Mouse (Mus musculus) thymus, postnatal 0 days (tissue): ENCODE measurements around the gene Tdrd1. TPM values are rescaled to one million over a fixed set of nuclear protein-coding genes. Genes with fewer than 3 reads are reported as not detected.
A peak's percentile ranks its signal among the peaks of the same experiment; 100 is the strongest.

Experiments used
- DNase-seq: peaks from one replicate; pipeline ENCODE4 v3.0.0-alpha.2; 2015; ENCODE audit warnings: low spot score
- polyA plus RNA-seq: library from polyadenylated mRNA; unstranded; fragments of >200 nt; fragmentation: Nextera tagmentation; extraction: Ambion mirVana; gene quantifications from 2 replicates; pipeline ENCODE4 v1.2.1, GENCODE M21; 2015

Gene Tdrd1
- polyA plus RNA-seq, 1 experiment from 2014 or later: 0.12 TPM

GRCm38 (mm10) chr19:56908472-56909270 is 82.7 kb downstream of the Tdrd1 start:
- DNase-seq: peak; percentile 41

GRCm38 (mm10) chr19:56910561-56910960 is 84.6 kb downstream of the Tdrd1 start:
- no peak for DNase-seq

- no peak for DNase-seq
These were observed 87.8 kb downstream of the Tdrd1 start for GRCm38 (mm10) chr19:56913761-56914160.

GRCm38 (mm10) chr19:56914658-56915057 is 88.6 kb downstream of the Tdrd1 start:
- DNase-seq: no peak

GRCm38 (mm10) chr19:56915084-56915483 is 89.1 kb downstream of the Tdrd1 start:
- no peak for DNase-seq

Other genes with a start within 250 kb of the Tdrd1 start
- gene Adrb1, start 104.0 kb upstream of the Tdrd1 start, polyA plus RNA-seq: 0.68 and 1.1 TPM in 2 replicates
- 13.7 and 14.5 TPM in 2 replicates for gene Ccdc186, start 4.0 kb upstream of the Tdrd1 start, polyA plus RNA-seq
- gene Vwa2, start 48.0 kb downstream of the Tdrd1 start, polyA plus RNA-seq: 0.67 and 0.73 TPM in 2 replicates
- 7.0 and 8.0 TPM in 2 replicates for gene Afap1l2, start 182.0 kb downstream of the Tdrd1 start, polyA plus RNA-seq